Mouse (Mus musculus) MEL (cell line): Measurements from ENCODE around the gene Prim2. TPM values are rescaled to one million over a fixed set of nuclear protein-coding genes. Genes with fewer than 3 reads are reported as not detected.

Source experiments
- DNase-seq: peaks from one replicate; pipeline ENCODE4 v3.0.0; 2011; ENCODE audit warnings: low read depth, low spot score
- H3K27ac ChIP-seq: 2 replicates; pipeline ENCODE4 v1.5.1; 2012; ENCODE audit warnings: low read depth, mild to moderate bottlenecking, control low read depth, low read length, moderate library complexity; ENCODE audit not compliant: control insufficient read depth
- H3K27me3 ChIP-seq, 2 experiments: fragments of 150-350 bp in 1 of 2; sonication (generic) in 1 of 2; 2 replicates each; pipeline ENCODE4 v1.6.1; 2012; ENCODE audit warnings: low read length in 2 of 2, mild to moderate bottlenecking in 2 of 2, improper control_type of control experiment in 1 of 2, moderate library complexity in 1 of 2; ENCODE audit not compliant: insufficient read depth in 2 of 2, control insufficient read depth in 1 of 2
- H3K36me3 ChIP-seq, 2 experiments: 2 replicates each; pipeline ENCODE4 v1.6.1; 2012 to 2014; ENCODE audit warnings: low read length in 2 of 2, improper control_type of control experiment in 1 of 2, inconsistent platforms in 1 of 2, mild to moderate bottlenecking in 1 of 2; ENCODE audit not compliant: insufficient read depth in 2 of 2, control insufficient read depth in 1 of 2
- H3K4me1 ChIP-seq, 2 experiments: fragments of 150-350 bp in 1 of 2; sonication (generic) in 1 of 2; 2 replicates each; pipeline ENCODE4 v1.6.1; 2012; ENCODE audit warnings: low read length in 2 of 2, improper control_type of control experiment in 1 of 2, mild to moderate bottlenecking in 1 of 2; ENCODE audit not compliant: insufficient read depth in 2 of 2, control insufficient read depth in 1 of 2
- H3K4me3 ChIP-seq, 2 experiments: fragments of 150-350 bp in 1 of 2; sonication (generic) in 1 of 2; 2 replicates each; pipeline ENCODE4 v1.5.1; 2012; ENCODE audit warnings: low read depth in 2 of 2, low read length in 2 of 2, mild to moderate bottlenecking in 2 of 2, moderate library complexity in 2 of 2, control low read depth in 1 of 2, improper control_type of control experiment in 1 of 2; ENCODE audit not compliant: control insufficient read depth in 1 of 2, insufficient read depth in 1 of 2
- H3K79me2 ChIP-seq: 2 replicates; pipeline ENCODE4 v1.6.1; 2012; ENCODE audit warnings: mild to moderate bottlenecking, low read length, moderate library complexity; ENCODE audit not compliant: control insufficient read depth, poor library complexity, insufficient read depth
- H3K9ac ChIP-seq: 2 replicates; pipeline ENCODE4 v1.6.1; 2012; ENCODE audit warnings: low read depth, mild to moderate bottlenecking, control low read depth, low read length, moderate library complexity; ENCODE audit not compliant: control insufficient read depth, poor library complexity, severe bottlenecking
- H3K9me3 ChIP-seq: fragments of 150-350 bp; sonication (generic); replicated peaks from 2 replicates; pipeline ENCODE4 v1.6.1; 2012; ENCODE audit warnings: mild to moderate bottlenecking, low read length, improper control_type of control experiment, moderate library complexity; ENCODE audit not compliant: insufficient read depth
- CHD1 ChIP-seq: IDR thresholded peaks from 2 replicates; pipeline ENCODE4 v1.6.1; 2012; ENCODE audit warnings: low read depth, mild to moderate bottlenecking, inconsistent platforms, low read length, improper control_type of control experiment
- CTCF ChIP-seq, 3 experiments: IDR thresholded peaks in 2 of 3; conservative IDR thresholded peaks in 1 of 3; 2 replicates each; pipeline ENCODE4 v1.5.1; 2011 to 2012; ENCODE audit warnings: low read length in 3 of 3, low read depth in 2 of 3, mild to moderate bottlenecking in 2 of 3, improper control_type of control experiment in 1 of 3, inconsistent platforms in 1 of 3, mixed read lengths in 1 of 3, moderate library complexity in 1 of 3; ENCODE audit not compliant: control insufficient read depth in 1 of 3, insufficient read depth in 1 of 3, poor library complexity in 1 of 3, severe bottlenecking in 1 of 3
- E2F4 ChIP-seq: IDR thresholded peaks from 2 replicates; pipeline ENCODE4 v1.6.1; 2011; ENCODE audit warnings: low read depth, low read length, improper control_type of control experiment, borderline replicate concordance
- ETS1 ChIP-seq: IDR thresholded peaks from 2 replicates; pipeline ENCODE4 v1.6.1; 2012; ENCODE audit warnings: low read depth, mild to moderate bottlenecking, inconsistent platforms, low read length, improper control_type of control experiment, moderate library complexity
- GATA1 ChIP-seq: IDR thresholded peaks from 2 replicates; pipeline ENCODE4 v1.6.1; 2011; ENCODE audit warnings: low read depth, low read length, improper control_type of control experiment
- JUND ChIP-seq: IDR thresholded peaks from 2 replicates; pipeline ENCODE4 v1.6.1; 2011; ENCODE audit warnings: low read depth, mild to moderate bottlenecking, improper control_type of control experiment, low read length
- KAT2A ChIP-seq: conservative IDR thresholded peaks from 2 replicates; pipeline ENCODE4 v1.6.1; 2012; ENCODE audit warnings: low read depth, low read length, improper control_type of control experiment, inconsistent platforms
- MAFK ChIP-seq: IDR thresholded peaks from 2 replicates; pipeline ENCODE4 v1.6.1; 2011; ENCODE audit warnings: low read depth, mild to moderate bottlenecking, low read length, improper control_type of control experiment, borderline replicate concordance
- MAZ ChIP-seq: IDR thresholded peaks from 2 replicates; pipeline ENCODE4 v1.6.1; 2012; ENCODE audit warnings: low read depth, mild to moderate bottlenecking, inconsistent platforms, low read length, improper control_type of control experiment
- MYB ChIP-seq: IDR thresholded peaks from 2 replicates; pipeline ENCODE4 v1.6.1; 2011; ENCODE audit warnings: mild to moderate bottlenecking, low read depth, low read length, improper control_type of control experiment
- NELFE ChIP-seq: IDR thresholded peaks from 2 replicates; pipeline ENCODE4 v1.6.1; 2011; ENCODE audit warnings: low read depth, low read length, improper control_type of control experiment
- NRF1 ChIP-seq: IDR thresholded peaks from 2 replicates; pipeline ENCODE4 v1.6.1; 2014; ENCODE audit warnings: low read depth, mild to moderate bottlenecking, inconsistent platforms, low read length, improper control_type of control experiment, moderate library complexity; ENCODE audit not compliant: poor library complexity, insufficient read depth, severe bottlenecking
- POLR2AphosphoS5 ChIP-seq: IDR thresholded peaks from 2 replicates; pipeline ENCODE4 v1.6.1; 2012; ENCODE audit warnings: low read depth, borderline replicate concordance, mild to moderate bottlenecking, inconsistent platforms, low read length, moderate library complexity, mixed read lengths
- SMC3 ChIP-seq: IDR thresholded peaks from 2 replicates; pipeline ENCODE4 v1.6.1; 2011; ENCODE audit warnings: low read depth, low read length, improper control_type of control experiment
- TAL1 ChIP-seq: IDR thresholded peaks from 2 replicates; pipeline ENCODE4 v1.6.1; 2012; ENCODE audit warnings: mild to moderate bottlenecking, inconsistent platforms, low read length, moderate library complexity, mixed read lengths
- TBP ChIP-seq: IDR thresholded peaks from 2 replicates; pipeline ENCODE4 v1.8.0; 2011; ENCODE audit warnings: low read depth, low read length, improper control_type of control experiment
- ZC3H11A ChIP-seq: IDR thresholded peaks from 2 replicates; pipeline ENCODE4 v1.6.1; 2012; ENCODE audit warnings: low read depth, mild to moderate bottlenecking, inconsistent platforms, low read length, improper control_type of control experiment
- ZMIZ1 ChIP-seq: IDR thresholded peaks from 2 replicates; pipeline ENCODE4 v1.6.1; 2012; ENCODE audit warnings: low read depth, mild to moderate bottlenecking, inconsistent platforms, low read length, improper control_type of control experiment, moderate library complexity
- ZNF384 ChIP-seq: IDR thresholded peaks from 2 replicates; pipeline ENCODE4 v1.6.1; 2012; ENCODE audit warnings: low read depth, mild to moderate bottlenecking, inconsistent platforms, low read length, improper control_type of control experiment
- polyA plus RNA-seq, 2 experiments: library from polyadenylated mRNA; stranded (reverse) in 1 of 2; unstranded in 1 of 2; fragments of >175 nt in 1 of 2; fragments of >200 nt in 1 of 2; gene quantifications; 2 replicates each; pipeline versions ENCODE4 v1.2.1 to v1.2.4; 2012; ENCODE audit warnings: low replicate concordance in 2 of 2, low read depth in 1 of 2; ENCODE audit not compliant: insufficient read length in 2 of 2, insufficient read depth in 1 of 2, missing spikeins in 1 of 2
- total RNA-seq: library from RNA; depleted of rRNA; stranded (reverse); fragments of 300-350 nt; gene quantifications from 2 replicates; pipeline ENCODE4 v1.2.3, GENCODE M21; 2012

Gene Prim2
- total and polyA plus RNA-seq, 3 experiments = 36.1 to 48.9 TPM; not detected in 1

GRCm38 (mm10) chr1:33536272-33537004 lies 133.2 kb downstream of the Prim2 start:
- no peak overlapping the region for H3K4me3 ChIP-seq
- TF ChIP-seq NRF1 = no peak
- TF ChIP-seq ZC3H11A = no peak
- TF ChIP-seq CTCF (IDR thresholded peaks at IDR 0.05 in 2 of 3, conservative IDR thresholded peaks at IDR 0.05 in 1 of 3; ENCODE audit: control insufficient read depth in 1 of 3, insufficient read depth in 1 of 3, low read depth in 2 of 3, low read length in 3 of 3, poor library complexity in 1 of 3, severe bottlenecking in 1 of 3) = peak; percentile 16 to 44 (median 30); a peak in 4 of 6 replicates
- TF ChIP-seq SMC3 = no peak
- TF ChIP-seq, all 39 proteins: peak for 1

GRCm38 (mm10) chr1:33535140-33535686 lies 134.4 kb downstream of the Prim2 start:
- Histone ChIP-seq H3K36me3 (peaks cover 0 to 4% of the 10 kb centered on the region in 2 experiments; a peak in 2 of 4 replicates), H3K9ac (no peak overlapping the region), H3K4me1 (no peaks in the 10 kb centered on the region; a peak in 1 of 4 replicates), H3K79me2 (no peaks in the 10 kb centered on the region), H3K27ac (no peak overlapping the region), H3K9me3 (no peaks in the 10 kb centered on the region), H3K4me3 (no peak overlapping the region), H3K27me3 (no peaks in the 10 kb centered on the region)
- DNase-seq = peak; percentile 37
- TF ChIP-seq GATA1 (no peak), KAT2A (no peak), MAFK (no peak), JUND (no peak), ETS1 (no peak), MAZ (no peak), TBP (no peak), ZNF384 (no peak), TAL1 (no peak), E2F4 (no peak), NELFE (no peak), CHD1 (no peak), POLR2AphosphoS5 (no peak), ZMIZ1 (no peak), MYB (no peak), CTCF (IDR thresholded peaks at IDR 0.05 in 2 of 3, conservative IDR thresholded peaks at IDR 0.05 in 1 of 3; ENCODE audit: control insufficient read depth in 1 of 3, insufficient read depth in 1 of 3, low read depth in 2 of 3, low read length in 3 of 3, poor library complexity in 1 of 3, severe bottlenecking in 1 of 3) (no peak)

More at GRCm38 (mm10) chr1:33536272-33537004, 133.2 kb downstream of the Prim2 start:
- no peaks in the 10 kb centered on the region; a peak in 1 of 4 replicates for H3K4me1 ChIP-seq
- peaks cover 0 to under 1% of the 10 kb centered on the region in 2 experiments; a peak in 2 of 4 replicates for H3K36me3 ChIP-seq
- H3K9me3 ChIP-seq = no peaks in the 10 kb centered on the region
- no peaks in the 10 kb centered on the region for H3K79me2 ChIP-seq
- no peaks in the 10 kb centered on the region for H3K27me3 ChIP-seq
- H3K27ac ChIP-seq = no peak overlapping the region
- H3K9ac ChIP-seq = no peak overlapping the region
- DNase-seq = no peak
